Mouse (Mus musculus): ENCODE results near the gene Syce2.

Syce2 gene

DNA sequence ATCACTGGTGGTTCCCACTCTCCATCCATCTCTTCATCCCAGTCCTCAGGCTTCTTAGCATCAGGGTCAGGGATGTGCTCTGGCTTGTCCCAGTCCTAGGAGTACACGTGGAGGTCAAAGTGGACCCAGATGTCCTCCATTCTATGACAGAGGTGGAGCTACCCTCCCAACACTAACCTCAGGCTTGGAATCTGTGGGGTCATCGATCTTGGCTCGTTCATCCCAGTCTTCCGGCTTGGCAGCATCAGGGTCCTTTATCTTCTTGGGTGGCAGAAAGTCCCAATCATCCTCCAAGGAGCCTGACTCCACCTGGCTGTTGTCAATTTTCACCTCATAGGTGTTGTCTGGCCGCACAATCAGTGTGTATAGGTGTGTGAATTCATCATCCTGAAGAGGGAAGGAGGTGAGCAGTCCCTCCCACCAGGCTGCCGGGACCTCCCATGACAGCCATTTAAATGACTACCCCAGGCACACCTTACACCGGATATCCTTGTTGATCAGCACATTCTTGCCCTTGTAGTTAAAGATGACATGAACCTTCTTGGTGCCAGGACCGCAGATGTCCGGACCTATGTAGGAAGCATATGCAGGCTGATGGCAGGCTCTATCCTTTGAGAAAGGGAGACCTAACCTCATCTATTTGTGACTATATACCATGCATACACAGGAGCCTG, 27.4 kb upstream of the Syce2 start:
- no peak for DNase-seq (ENCODE audit: low spot score in 2 of 2)

DNA sequence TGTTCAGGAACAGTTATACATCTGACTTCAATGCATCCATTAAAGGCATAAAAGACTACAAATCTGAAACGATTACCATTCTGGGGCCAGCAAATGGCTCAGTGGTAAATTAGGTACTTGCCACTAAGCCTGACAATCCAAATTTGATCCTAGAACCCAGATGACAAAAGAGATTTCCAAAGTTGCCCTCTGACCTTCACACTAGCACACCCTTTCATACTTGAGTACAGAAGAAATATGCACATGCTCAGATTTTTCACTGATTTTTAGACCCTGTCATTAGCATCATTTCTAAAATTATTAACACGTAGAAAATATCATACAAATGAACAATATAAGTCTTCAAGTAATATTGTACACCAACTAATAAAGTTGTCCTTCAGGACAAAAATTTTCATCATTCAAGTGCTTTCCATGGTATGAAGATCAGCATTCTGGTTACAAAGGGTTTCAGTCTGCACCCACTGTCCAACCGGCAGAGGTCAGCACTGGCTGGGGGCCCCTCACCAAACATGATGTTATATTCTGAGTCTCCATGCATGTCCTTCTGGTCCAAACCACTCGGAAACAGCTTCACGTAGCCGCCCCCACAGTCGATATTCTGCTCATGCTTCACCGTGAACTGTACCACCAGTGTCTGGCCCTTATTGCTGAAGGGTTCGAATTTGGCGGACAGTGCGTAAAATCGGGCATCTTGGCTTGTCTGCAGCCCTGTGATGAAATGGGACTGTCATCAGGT, 26.4 kb upstream of the Syce2 start:
- DNase-seq (ENCODE audit: low spot score in 2 of 2): no peak

DNA sequence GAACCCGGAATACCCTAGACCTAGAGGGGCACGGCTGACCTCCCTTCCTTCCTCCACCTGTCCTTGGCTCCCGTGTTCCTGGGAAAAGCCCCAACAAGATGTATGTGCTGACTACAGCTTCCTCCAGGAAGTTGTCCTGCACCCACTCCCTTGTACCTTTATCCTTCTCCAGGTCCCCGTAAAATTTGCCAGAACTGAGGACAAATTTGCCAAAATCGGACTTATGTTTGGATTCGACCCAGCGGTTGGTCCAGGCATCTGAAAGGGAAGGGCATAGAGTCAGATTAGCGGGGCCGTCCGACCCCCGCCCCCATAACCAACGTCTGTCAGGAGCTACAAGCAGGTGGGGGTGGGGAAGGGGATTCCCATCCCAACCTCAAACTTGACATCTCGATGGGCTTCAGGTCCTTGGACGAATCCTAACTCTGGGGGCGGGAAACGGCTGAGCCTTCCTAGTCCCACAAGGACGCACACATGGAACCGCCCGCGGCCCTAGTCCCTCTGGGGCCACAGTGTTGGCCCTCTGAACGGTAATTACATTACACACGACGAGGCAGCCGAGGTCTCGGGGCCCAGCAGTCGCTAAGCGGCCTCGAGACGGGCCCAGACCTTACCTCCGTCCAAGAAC, 25.7 kb upstream of the Syce2 start:
- no peak for DNase-seq (ENCODE audit: low spot score in 2 of 2)

DNA sequence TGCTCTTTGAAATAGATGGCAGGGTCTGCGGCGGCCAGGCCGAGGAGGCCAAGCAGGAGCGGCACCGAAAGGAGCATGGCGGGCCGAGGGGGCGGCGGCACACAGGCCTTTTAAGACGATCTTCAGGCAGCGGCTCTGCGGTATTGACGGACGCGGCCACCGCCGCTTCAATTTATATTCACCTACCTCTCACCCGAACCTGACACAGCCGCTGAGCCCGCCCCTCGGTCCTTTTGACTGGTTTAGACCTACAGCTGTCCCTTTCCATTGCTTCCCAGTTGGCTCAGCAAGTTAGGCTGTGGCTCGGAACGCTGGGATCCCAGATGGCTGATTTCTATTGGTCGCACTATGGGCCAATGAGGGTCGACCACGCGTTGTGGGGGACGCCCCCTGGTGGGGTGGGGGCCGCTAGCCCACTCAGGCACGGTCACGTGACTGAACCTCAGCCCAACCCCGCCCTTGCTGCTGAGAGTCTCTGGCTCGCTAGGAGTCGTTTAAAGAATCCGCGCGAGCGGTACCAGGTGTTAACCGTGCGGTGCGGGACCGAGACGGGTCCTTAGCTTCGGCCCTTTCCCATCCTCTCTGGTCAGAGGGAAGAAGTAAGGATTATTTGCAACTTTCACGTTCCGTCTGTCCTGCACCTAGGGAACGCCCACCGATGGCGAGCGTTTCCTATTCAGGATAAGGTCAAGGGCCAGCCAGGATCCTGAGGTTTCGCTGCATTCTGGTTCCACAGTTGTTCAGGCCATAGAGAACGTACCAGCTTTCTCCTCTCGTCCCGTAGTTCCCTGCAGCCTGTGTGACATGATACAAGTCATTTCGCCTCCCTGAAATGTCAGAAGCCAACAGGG, 25.0 kb upstream of the Syce2 start, which contains the start of gene Calr:
TSS of gene Calr (minus strand) at position 213 of the 851 bp plus-strand sequence.
- peak; percentile 99 to 100 for DNase-seq (ENCODE audit: low spot score in 2 of 2)

DNA sequence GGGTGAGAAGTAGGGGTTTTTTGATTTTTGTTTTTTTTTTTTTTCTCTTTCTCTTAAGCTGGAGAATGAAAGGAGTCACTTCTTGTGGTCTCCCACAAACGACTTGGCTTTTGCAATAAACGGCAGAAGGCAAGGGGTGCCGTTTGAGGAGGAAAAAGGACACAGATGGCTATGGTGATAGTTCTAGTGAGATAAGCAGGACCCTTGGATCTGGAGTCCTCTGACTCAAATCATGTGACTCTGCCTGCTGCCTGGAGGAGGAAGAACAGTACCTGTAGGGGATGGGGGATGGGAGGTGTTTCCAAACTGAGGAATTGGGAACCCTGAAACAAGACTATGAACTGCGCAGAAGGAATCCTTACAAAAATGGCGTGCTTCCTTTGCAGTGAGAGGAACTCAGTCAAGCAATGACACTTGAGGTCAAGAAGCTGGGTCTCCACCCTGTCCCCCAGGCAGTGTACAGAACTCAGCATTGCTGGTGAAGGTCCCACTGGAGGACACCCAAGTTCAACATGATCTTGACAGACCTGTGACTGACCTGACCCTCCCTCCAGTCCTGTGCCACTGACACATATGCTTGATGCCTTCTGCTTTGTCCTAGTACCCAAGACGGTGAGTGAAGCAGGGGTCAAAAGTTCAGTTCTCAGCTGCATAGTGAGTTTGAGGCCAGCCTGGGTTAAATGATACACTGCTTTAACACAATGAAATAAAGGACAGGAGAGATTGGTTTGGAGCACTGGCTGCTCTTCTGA, 24.1 kb upstream of the Syce2 start:
- no peak for DNase-seq (ENCODE audit: low spot score in 2 of 2)

DNA sequence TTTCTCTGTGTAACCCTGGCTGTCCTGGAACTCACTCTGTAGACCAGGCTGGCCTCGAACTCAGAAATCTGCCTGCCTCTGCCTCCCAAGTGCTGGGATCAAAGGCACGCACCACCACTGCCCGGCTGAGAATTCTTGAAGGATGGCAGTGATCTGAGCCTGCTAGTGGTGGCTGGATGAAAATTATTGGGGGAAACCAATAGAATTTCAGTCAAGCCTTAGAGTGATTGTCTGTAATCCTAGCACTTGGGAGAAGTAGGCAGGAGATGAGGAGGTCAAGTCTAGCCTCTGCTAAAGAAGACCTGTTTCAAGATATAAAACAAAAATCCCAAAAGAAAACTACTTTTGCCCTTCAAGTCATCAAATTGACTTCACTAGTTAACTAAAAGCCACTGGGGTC, 15.5 kb upstream of the Syce2 start:
- DNase-seq (ENCODE audit: low spot score in 2 of 2): no peak

DNA sequence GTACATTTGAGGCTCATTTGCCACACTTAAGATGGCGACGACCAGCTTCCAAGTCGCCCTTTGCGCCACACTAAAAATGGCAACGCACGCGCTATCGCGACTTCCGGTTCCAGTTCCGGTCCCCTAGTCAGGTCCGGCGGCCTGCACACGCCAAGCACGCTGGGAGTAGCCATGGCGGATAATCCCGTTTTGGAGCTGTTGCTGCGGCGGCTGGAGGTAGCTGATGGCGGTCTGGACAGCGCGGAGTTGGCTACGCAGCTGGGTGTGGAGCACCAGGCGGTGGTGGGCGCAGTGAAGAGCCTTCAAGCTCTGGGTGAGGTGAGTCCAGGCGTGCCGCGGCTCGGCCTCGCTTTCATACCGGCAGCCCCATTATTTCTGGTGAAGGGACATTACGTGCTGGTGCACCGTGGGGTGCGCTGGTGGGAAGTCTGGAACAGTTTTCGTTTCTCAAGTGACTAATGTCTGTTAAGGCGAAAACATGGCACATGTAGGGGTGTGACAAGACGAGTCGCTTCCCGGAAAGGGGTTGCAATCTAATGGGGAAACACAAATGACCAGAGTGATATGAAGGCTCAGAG, 15.0 kb upstream of the Syce2 start, which contains the start of gene Farsa:
TSS of gene Farsa (plus strand) at position 126 of the 578 bp plus-strand sequence.
- peak; percentile 84 to 90 for DNase-seq (ENCODE audit: low spot score in 2 of 2)

DNA sequence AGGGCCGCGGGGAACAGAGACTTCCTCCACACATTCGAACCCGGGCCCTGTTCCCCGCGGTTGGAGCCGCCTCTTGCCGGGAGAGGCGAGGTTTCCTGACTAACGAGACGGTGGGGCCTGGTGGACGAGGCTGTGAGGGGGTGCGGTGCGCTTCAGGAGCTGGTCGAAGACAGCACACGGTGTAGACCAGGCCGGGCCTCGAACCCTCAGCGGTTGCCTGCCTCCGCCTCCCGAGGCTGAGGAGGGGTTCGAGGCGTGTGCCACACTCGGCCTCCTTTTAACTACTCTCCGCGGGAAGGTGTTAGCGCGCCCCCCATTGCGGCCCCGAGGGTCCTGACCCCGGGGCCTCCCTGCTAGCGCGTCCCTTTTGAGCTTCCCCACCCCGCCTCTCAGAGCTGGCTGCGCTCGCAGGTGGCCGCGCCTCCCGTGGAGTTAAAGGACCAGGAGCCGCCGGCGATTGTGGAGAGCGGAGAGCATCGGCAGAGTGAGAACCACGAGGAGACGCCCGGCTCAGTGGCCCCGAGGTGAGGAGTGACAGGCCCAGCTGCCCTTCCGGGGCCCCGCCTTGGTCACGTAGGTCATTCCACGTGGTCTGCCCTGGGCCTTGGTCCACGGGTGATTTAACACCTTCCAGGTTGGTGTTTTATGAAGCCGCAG, 526 bp downstream of the Syce2 start:
- no peak for DNase-seq (ENCODE audit: low spot score in 2 of 2)

DNA sequence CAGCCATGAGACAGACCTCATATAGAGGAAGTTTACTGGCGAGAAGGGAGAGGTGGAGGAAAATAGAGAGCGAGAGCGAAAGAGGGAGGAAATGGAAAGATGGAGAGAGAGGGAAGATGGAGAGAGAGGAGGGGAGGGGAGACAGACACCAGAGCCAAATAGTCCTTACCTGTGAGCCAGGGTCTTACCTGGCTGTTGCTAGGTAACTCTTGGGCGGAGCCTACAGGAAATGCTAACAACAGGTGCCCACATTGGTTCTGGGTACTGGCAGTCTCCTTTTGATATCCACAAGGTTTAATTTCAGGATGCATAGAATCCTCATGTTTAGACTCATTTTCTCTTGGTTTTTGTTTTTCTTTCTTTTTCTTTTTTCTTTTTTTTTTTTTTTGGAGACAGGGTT, 1.1 kb downstream of the Syce2 start:
- no peak for DNase-seq (ENCODE audit: low spot score in 2 of 2)

DNA sequence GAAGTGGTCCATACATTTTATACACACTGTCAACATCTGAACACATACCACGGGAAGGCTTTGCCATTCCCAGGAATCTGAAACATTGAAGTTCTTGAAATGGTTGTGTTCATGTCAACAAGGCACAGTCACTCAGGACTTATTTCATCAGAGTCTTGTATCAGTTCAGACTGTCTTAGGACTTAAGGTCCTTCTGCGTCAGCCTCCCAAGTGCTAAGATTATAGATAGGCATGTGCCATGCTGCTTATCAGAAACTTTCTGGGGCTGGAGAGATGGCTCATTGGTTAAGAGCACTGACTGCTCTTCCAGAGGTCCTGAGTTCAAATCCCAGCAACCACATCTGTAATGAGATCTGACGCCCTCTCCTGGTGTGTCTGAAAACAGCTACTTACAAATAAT, 2.4 kb downstream of the Syce2 start:
- DNase-seq (ENCODE audit: low spot score in 2 of 2): no peak

DNA sequence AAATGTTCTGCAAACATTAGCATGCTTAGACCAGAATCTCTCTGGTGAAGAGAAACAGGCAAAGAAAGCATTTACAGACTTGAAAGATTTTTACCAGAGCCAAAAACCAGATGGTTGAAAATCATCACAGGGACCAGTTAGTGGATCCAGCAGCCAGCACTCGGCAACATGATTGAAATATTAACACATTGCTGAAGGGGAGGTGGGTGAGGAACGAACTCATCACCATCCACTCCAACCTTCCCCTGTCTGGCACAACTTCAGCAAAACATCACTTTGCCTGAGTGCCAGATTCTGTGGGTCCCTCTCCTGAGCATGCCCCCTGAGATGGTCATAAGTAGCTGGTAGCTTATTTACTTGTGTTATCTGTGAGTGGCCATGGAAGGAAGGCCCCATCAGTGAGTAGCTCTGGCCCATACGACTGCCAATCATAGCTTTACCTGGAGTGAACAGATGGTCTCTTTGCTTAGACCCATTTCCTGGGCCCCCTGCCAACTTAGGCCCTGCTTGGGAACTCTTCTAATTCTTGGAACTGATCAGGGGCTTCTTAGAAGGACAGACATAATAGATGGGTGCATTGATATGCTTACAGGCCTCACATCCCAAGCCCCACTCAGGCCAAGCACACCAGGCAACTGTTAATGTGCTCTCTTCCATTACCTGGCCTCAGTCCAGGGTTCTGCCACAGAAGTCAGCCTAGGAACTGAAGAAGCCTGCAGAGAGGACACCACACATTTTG, 5.6 kb downstream of the Syce2 start:
- DNase-seq (ENCODE audit: low spot score in 2 of 2): no peak

DNA sequence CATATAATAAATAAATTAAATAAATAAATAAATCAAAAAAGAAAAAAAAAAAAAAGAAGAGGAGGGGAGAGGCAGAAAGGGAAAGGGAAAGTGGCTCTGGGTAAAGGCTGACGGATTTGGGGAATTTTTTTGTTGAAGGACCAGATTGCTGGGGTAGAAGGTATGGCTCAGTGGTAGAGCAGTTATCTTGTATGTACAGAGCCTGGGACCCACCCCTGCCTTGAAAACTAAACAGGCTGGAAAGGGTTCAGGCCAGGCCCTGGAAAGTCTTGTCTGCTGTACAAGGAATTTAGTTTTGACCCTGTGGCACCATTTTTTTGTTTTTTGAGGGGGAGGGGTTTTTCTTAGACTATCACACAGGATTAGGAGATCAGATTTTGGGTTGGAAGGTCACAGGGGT, 7.0 kb downstream of the Syce2 start:
- no peak for DNase-seq (ENCODE audit: low spot score in 2 of 2)

DNA sequence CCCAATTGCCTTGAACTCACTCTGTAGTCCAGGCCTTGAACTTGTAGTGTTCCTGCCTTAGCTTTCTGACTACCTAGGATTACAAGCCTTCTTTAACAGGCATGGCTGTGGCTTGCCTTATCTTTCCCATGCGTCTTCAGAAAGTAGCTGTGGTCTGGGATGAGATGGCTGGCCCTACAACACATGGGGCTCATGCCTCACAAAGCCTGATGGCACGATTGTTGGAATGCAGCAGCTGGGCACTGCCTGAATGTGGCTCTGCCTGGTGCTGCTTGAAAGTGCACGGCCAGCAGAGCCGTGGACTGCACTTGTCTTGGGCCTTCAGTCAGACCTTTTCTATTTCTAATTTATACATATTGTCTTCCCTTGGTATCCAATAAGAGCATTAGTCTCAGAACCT, 12.8 kb downstream of the Syce2 start:
- DNase-seq (ENCODE audit: low spot score in 2 of 2): no peak

DNA sequence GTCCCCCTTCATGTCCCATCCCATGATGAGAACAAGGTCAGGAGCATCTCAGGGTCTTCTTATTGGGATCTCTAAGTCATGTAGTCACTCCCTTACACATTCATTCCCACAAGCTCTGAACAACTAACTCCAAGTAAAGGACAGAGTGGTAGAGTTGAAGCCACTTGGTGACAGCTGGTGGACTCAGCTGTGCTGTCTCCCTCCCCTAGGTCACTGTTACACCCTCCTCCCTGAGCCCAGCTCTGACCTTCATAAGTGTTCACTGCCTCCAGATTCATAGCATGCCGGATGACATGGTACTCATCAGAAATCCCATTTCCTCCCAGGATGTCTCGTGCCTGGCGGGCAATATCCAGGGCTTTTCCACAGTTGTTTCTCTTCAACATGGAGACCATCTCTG, 16.4 kb downstream of the Syce2 start:
- DNase-seq (ENCODE audit: low spot score in 2 of 2): no peak

DNA sequence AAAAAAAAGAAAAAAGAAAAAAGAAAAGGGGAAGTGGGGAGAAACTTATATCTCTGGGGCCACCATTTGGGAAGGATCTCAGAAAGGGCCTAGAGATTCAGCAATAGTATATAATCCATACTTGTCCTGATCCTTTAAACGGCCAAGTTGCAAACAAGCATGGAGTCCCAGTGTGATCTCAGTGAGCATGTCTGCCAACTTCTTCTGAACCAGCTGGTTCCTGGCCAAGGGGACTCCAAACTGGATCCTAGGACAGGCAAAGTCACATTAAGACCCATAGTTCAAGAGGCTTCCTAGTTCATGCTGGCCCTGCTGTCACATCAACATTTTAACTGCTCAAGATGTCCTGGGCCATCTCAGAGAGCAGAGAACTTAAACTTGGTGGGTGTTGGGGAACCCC, 17.2 kb downstream of the Syce2 start:
- no peak for DNase-seq (ENCODE audit: low spot score in 2 of 2)

DNA sequence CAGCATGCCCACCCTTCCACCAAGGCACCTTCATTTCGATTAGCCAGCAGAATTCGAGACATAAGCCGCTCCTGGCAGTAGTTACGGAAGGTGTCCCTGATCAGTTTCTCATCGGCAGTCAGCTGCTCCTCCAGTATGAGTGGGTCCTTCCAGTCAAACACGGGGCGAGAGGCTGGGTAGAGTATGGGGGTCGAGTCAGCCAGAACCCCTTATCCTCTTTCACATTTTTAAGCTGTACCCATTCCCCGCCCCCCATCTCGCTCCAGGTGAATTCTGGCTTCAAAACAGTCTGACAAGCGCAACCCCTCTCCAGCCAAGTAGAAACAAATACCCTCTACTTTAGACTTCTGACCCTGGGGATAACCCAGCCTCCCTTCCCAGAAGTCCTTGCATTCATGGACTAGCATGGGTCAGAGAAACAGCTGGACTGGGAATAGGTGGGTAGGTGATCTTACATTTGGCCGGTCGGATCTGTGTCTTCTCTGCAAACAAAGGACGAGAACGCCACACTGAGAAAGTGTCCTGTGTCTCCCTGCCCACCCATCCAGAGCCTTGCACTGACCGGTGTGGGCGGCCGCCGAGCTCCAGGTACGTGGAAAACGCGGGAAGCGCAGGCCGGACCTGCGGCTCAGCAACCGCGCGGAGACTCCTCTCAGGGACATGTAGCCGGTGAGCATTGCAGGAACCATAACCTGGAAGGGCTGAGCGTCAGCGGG, 21.2 kb downstream of the Syce2 start:
- no peak for DNase-seq (ENCODE audit: low spot score in 2 of 2)

DNA sequence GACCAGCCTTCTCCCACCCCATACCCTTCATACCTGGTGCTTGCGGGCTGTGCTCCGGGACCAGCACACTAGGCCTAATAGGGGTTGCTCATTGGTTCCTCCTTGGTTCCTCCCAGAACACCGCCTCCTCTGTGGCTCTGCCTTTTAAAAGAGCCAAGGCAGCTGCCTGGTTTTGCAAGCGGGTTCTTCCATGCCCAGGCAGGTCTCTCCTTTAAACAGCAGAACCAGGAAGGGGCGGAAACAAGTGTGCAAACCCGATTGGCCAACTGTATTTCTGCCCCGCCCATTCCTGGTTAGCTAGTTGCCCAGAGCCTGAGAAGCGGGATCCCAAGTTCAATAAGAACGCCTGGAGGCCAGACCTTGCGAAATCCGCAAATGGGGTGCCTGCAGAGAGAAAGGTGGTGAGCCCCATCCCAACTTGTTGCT, 21.8 kb downstream of the Syce2 start, which contains the start of gene Gcdh:
TSS of gene Gcdh (minus strand) at position 213 of the 426 bp plus-strand sequence.
- peak; percentile 84 to 90 for DNase-seq (ENCODE audit: low spot score in 2 of 2)

DNA sequence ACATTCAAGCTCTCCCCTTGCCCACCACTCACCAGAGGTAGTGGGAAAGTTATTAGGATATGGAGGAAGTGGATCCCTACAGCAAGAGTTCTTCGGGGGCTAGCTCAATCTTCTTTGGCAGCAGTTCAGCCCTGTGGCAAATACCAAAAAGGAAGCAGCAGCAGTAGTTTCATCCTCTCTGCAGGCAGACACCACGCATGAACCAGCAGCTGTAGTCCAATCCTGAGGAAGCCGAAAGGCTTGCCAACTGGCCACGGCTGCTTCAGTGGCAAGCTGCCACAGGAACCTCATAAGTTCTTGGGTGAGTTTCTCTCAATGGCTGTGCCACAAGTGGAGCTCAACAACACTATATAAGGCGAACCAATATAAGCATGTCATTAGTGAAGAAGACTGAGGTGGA, 24.1 kb downstream of the Syce2 start:
- no peak for DNase-seq (ENCODE audit: low spot score in 2 of 2)

DNA sequence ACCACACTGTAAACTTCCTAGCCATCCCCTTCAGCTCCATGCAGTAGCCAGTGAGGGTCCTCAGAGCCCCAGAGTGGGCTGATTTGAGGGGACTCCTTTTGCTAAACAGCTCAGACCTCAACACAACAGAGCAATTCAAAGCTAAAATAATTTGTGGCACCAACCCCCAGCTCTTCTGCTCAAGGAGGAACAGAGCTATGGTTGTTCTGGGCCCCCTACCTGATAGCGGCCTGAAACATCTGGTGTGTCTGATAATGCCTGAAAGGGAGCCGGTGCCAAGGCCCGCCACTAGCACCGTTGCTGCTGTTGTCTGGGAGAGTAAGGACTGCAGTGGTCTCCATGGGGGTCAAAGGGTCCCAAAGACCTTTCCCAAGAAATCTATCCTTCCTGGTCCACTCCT, 29.2 kb downstream of the Syce2 start:
- DNase-seq (ENCODE audit: low spot score in 2 of 2): no peak
